Mouse (Mus musculus): Measurements from ENCODE around the gene Rbpjl. TPM values are rescaled to one million over a fixed set of nuclear protein-coding genes. Genes with fewer than 3 reads are reported as not detected.

Gene Rbpjl
- polyA plus RNA-seq, 1 experiment from 2014 or later, result not detected

- H3K4me1 ChIP-seq, result peaks cover 30% of the 10 kb centered on the region
- DNase-seq (ENCODE audit: low spot score), result no peak
- H3K36me3 ChIP-seq, result peaks cover 14% of the 10 kb centered on the region
- H3K27ac ChIP-seq, result no peak overlapping the region
- no peak overlapping the region for H3K4me3 ChIP-seq
- H3K27me3 ChIP-seq (ENCODE audit: low read depth, poor library complexity, severe bottlenecking), result peaks cover 2% of the 10 kb centered on the region; the same call in 1 of the 2 replicates
- WGBS, result 92% methylated on average over 15 of the region's 15 CpGs
- H3K9me3 ChIP-seq (replicated peaks), result no peaks in the 10 kb centered on the region
These were observed 19.9 kb downstream of the Rbpjl start for GRCm38 (mm10) chr2:164422675-164423393.

GRCm38 (mm10) chr2:164423464-164423863 is 20.5 kb downstream of the Rbpjl start:
- no peak overlapping the region for H3K4me3 ChIP-seq
- 94% methylated on average over 11 of the region's 11 CpGs for WGBS

GRCm38 (mm10) chr2:164424406-164424805 is 21.5 kb downstream of the Rbpjl start:
- Histone ChIP-seq H3K9me3 (replicated peaks) (no peaks in the 10 kb centered on the region), H3K27me3 (ENCODE audit: low read depth, poor library complexity, severe bottlenecking) (peaks cover 18% of the 10 kb centered on the region), H3K27ac (no peak overlapping the region), H3K4me3 (no peak overlapping the region), H3K36me3 (peaks cover 26% of the 10 kb centered on the region), H3K4me1 (peaks cover 16% of the 10 kb centered on the region)
- 90% methylated on average over 8 of the region's 8 CpGs for WGBS
- DNase-seq (ENCODE audit: low spot score), result no peak

More at GRCm38 (mm10) chr2:164423464-164423863, 20.5 kb downstream of the Rbpjl start:
- peaks cover 20% of the 10 kb centered on the region for H3K36me3 ChIP-seq
- DNase-seq (ENCODE audit: low spot score), result no peak
- no peak overlapping the region for H3K27ac ChIP-seq
- H3K27me3 ChIP-seq (ENCODE audit: low read depth, poor library complexity, severe bottlenecking), result peaks cover 8% of the 10 kb centered on the region; the same call in 1 of the 2 replicates
- no peaks in the 10 kb centered on the region for H3K9me3 ChIP-seq (replicated peaks)
- H3K4me1 ChIP-seq, result peaks cover 25% of the 10 kb centered on the region

GRCm38 (mm10) chr2:164425401-164425800 is 22.5 kb downstream of the Rbpjl start:
- H3K4me1 ChIP-seq, result peaks cover 10% of the 10 kb centered on the region
- WGBS, result 85% methylated on average over 5 of the region's 5 CpGs

GRCm38 (mm10) chr2:164426121-164426520 is 23.2 kb downstream of the Rbpjl start:
- Histone ChIP-seq H3K4me3 (peak overlapping the region; percentile 24), H3K27me3 (ENCODE audit: low read depth, poor library complexity, severe bottlenecking) (peaks cover 35% of the 10 kb centered on the region)

More at GRCm38 (mm10) chr2:164425401-164425800, 22.5 kb downstream of the Rbpjl start:
- no peaks in the 10 kb centered on the region for H3K9me3 ChIP-seq (replicated peaks)
- H3K27ac ChIP-seq, result no peak overlapping the region
- peaks cover 28% of the 10 kb centered on the region for H3K27me3 ChIP-seq (ENCODE audit: low read depth, poor library complexity, severe bottlenecking)
- peaks cover 28% of the 10 kb centered on the region for H3K36me3 ChIP-seq
- no peak overlapping the region for H3K4me3 ChIP-seq
- DNase-seq (ENCODE audit: low spot score), result no peak

GRCm38 (mm10) chr2:164426952-164427351 is 24.0 kb downstream of the Rbpjl start:
- H3K9me3 ChIP-seq (replicated peaks), result no peaks in the 10 kb centered on the region
- peaks cover 43% of the 10 kb centered on the region for H3K27me3 ChIP-seq (ENCODE audit: low read depth, poor library complexity, severe bottlenecking)
- no peak for DNase-seq (ENCODE audit: low spot score)
- WGBS, result 86% methylated on average over 5 of the region's 5 CpGs
- peaks cover 26% of the 10 kb centered on the region for H3K4me1 ChIP-seq
- no peak overlapping the region for H3K27ac ChIP-seq
- peaks cover 28% of the 10 kb centered on the region for H3K36me3 ChIP-seq
- H3K4me3 ChIP-seq, result no peak overlapping the region

More at GRCm38 (mm10) chr2:164426121-164426520, 23.2 kb downstream of the Rbpjl start:
- H3K4me1 ChIP-seq, result peaks cover 18% of the 10 kb centered on the region
- WGBS, result 13% methylated on average over 12 of the region's 12 CpGs
- H3K9me3 ChIP-seq (replicated peaks), result no peaks in the 10 kb centered on the region
- no peak for DNase-seq (ENCODE audit: low spot score)
- peaks cover 28% of the 10 kb centered on the region for H3K36me3 ChIP-seq
- no peak overlapping the region for H3K27ac ChIP-seq

- Histone ChIP-seq H3K9me3 (replicated peaks) (no peaks in the 10 kb centered on the region), H3K27ac (no peak overlapping the region), H3K4me3 (no peak overlapping the region), H3K27me3 (ENCODE audit: low read depth, poor library complexity, severe bottlenecking) (peaks cover 45% of the 10 kb centered on the region), H3K36me3 (peaks cover 26% of the 10 kb centered on the region), H3K4me1 (peaks cover 41% of the 10 kb centered on the region)
- no peak for DNase-seq (ENCODE audit: low spot score)
- 35% methylated on average over 5 of the region's 5 CpGs for WGBS
These were observed 25.5 kb downstream of the Rbpjl start for GRCm38 (mm10) chr2:164428451-164428850.

GRCm38 (mm10) chr2:164429881-164430615 is 27.1 kb downstream of the Rbpjl start:
- Histone ChIP-seq H3K36me3 (peaks cover 16% of the 10 kb centered on the region), H3K9me3 (replicated peaks) (no peaks in the 10 kb centered on the region), H3K4me3 (no peak overlapping the region), H3K27ac (0 out of 2 replicates have a peak overlapping the region, but pooled peaks have one; percentile 26), H3K4me1 (peaks cover 50% of the 10 kb centered on the region), H3K27me3 (ENCODE audit: low read depth, poor library complexity, severe bottlenecking) (peaks cover 57% of the 10 kb centered on the region)
- no peak for DNase-seq (ENCODE audit: low spot score)
- 36% methylated on average over 15 of the region's 15 CpGs for WGBS

GRCm38 (mm10) chr2:164430697-164431096 is 27.8 kb downstream of the Rbpjl start:
- 10% methylated on average over 7 of the region's 7 CpGs for WGBS
- Histone ChIP-seq H3K36me3 (peaks cover 16% of the 10 kb centered on the region), H3K27ac (peak overlapping the region; percentile 26; the same call in 1 of the 2 replicates), H3K4me3 (0 out of 2 replicates have a peak overlapping the region, but pooled peaks have one; percentile 12), H3K9me3 (replicated peaks) (no peaks in the 10 kb centered on the region), H3K4me1 (peaks cover 55% of the 10 kb centered on the region), H3K27me3 (ENCODE audit: low read depth, poor library complexity, severe bottlenecking) (peaks cover 57% of the 10 kb centered on the region)
- no peak for DNase-seq (ENCODE audit: low spot score)

GRCm38 (mm10) chr2:164431676-164432465 is 28.9 kb downstream of the Rbpjl start:
- H3K9me3 ChIP-seq (replicated peaks), result no peaks in the 10 kb centered on the region
- H3K36me3 ChIP-seq, result peaks cover 16% of the 10 kb centered on the region
- no peak overlapping the region for H3K4me3 ChIP-seq
- H3K27me3 ChIP-seq (ENCODE audit: low read depth, poor library complexity, severe bottlenecking), result peaks cover 60% of the 10 kb centered on the region
- H3K4me1 ChIP-seq, result peaks cover 61% of the 10 kb centered on the region
- WGBS, result 70% methylated on average over 9 of the region's 9 CpGs
- H3K27ac ChIP-seq, result peak overlapping the region; percentile 56; the same call in 1 of the 2 replicates
- DNase-seq (ENCODE audit: low spot score), result no peak

- H3K9me3 ChIP-seq (replicated peaks), result no peaks in the 10 kb centered on the region
- peaks cover 69% of the 10 kb centered on the region for H3K4me1 ChIP-seq
- peaks cover 60% of the 10 kb centered on the region for H3K27me3 ChIP-seq (ENCODE audit: low read depth, poor library complexity, severe bottlenecking)
- 36% methylated on average over 22 of the region's 22 CpGs for WGBS
- H3K36me3 ChIP-seq, result peaks cover 13% of the 10 kb centered on the region
- H3K27ac ChIP-seq, result peak overlapping the region; percentile 56; the same call in 1 of the 2 replicates
- no peak overlapping the region for H3K4me3 ChIP-seq
- DNase-seq (ENCODE audit: low spot score), result no peak
These were observed 29.7 kb downstream of the Rbpjl start for GRCm38 (mm10) chr2:164432541-164433191.
